Mouse (Mus musculus) heart, adult 2 months (tissue): ENCODE results near the gene Zfpm1. TPM values are rescaled to one million over a fixed set of nuclear protein-coding genes. Genes with fewer than 3 reads are reported as not detected.

Experiments
- DNase-seq, 2 experiments: peaks; one replicate each; pipeline ENCODE4 v3.0.0; 2021
- H3K27ac ChIP-seq: fragments of 200-600 bp; 2 replicates; pipeline ENCODE4 v1.8.1; 2022
- H3K27me3 ChIP-seq: fragments of 200-500 bp; 2 replicates; pipeline ENCODE4 v1.6.1; 2012; ENCODE audit warnings: mild to moderate bottlenecking, low read length, inconsistent platforms, mixed read lengths; ENCODE audit not compliant: control insufficient read depth, insufficient read depth
- H3K36me3 ChIP-seq: fragments of 200-500 bp; 2 replicates; pipeline ENCODE4 v1.6.1; 2012; ENCODE audit warnings: low read length, inconsistent platforms; ENCODE audit not compliant: control insufficient read depth, insufficient read depth
- H3K4me1 ChIP-seq: fragments of 200-500 bp; 2 replicates; pipeline ENCODE4 v1.6.1; 2011; ENCODE audit warnings: low read length; ENCODE audit not compliant: control insufficient read depth, insufficient read depth
- H3K4me3 ChIP-seq: fragments of 200-600 bp; 2 replicates; pipeline ENCODE4 v1.8.1; 2022
- H3K79me2 ChIP-seq: fragments of 200-500 bp; replicated peaks from 2 replicates; pipeline ENCODE4 v1.6.1; 2012; ENCODE audit warnings: mild to moderate bottlenecking, inconsistent platforms, low read length, moderate library complexity, mixed read lengths; ENCODE audit not compliant: control insufficient read depth, insufficient read depth
- H3K9ac ChIP-seq: fragments of 200-500 bp; 2 replicates; pipeline ENCODE4 v1.6.1; 2012; ENCODE audit warnings: low read depth, mild to moderate bottlenecking, control low read depth, inconsistent platforms, low read length, mixed read lengths
- CTCF ChIP-seq: fragments of 200-600 bp; IDR thresholded peaks from 2 replicates; pipeline ENCODE4 v1.8.1; 2022; ENCODE audit warnings: antibody characterized with exemption, mild to moderate bottlenecking, moderate library complexity
- EP300 ChIP-seq: fragments of 200-500 bp; IDR thresholded peaks from 2 replicates; pipeline ENCODE4 v1.6.1; 2011; ENCODE audit warnings: low read depth, low read length, control low read depth; ENCODE audit not compliant: insufficient read depth
- POLR2A ChIP-seq: fragments of 200-500 bp; IDR thresholded peaks from 2 replicates; pipeline ENCODE4 v1.6.1; 2011; ENCODE audit warnings: mild to moderate bottlenecking, low read depth, low read length, control low read depth; ENCODE audit not compliant: insufficient read depth
- WGBS: fragments of 180-500 bp; shearing (Covaris S2); methylation state at CpG from one replicate; pipeline ENCODE4 v1.1.7; 2018; 5-methylcytosine and 5-hydroxymethylcytosine counted together
- intact Hi-C: fragments of 180-260 bp; cut with DNase I; formaldehyde crosslinking; loops from one replicate; pipeline ENCODE4 v1.15.1; 2025
- polyA plus RNA-seq: library from polyadenylated mRNA; depleted of rRNA; stranded (reverse); fragments of >200 nt; gene quantifications from 2 replicates; pipeline ENCODE4 v1.2.3, GENCODE M21; 2012
- total RNA-seq, 2 experiments: library from RNA; stranded (reverse); gene quantifications; 2 replicates each; pipeline ENCODE4 v1.2.3; 2021

Zfpm1 gene
- total and polyA plus RNA-seq, 3 experiments: 20.9 to 24.6 (median 21.2) TPM

GRCm38 (mm10) chr8:122260755-122261154 is 21.2 kb upstream of the Zfpm1 start:
- no peak for TF ChIP-seq CTCF
- TF ChIP-seq POLR2A: no peak
- TF ChIP-seq EP300: no peak
- Histone ChIP-seq H3K79me2 (no peaks in the 10 kb centered on the region), H3K27me3 (no peaks in the 10 kb centered on the region), H3K4me1 (0 out of 2 replicates have a peak, but pooled peaks cover 2% of the 10 kb centered on the region), H3K27ac (no peak overlapping the region), H3K36me3 (no peaks in the 10 kb centered on the region), H3K4me3 (no peak overlapping the region), H3K9ac (no peak overlapping the region)
- DNase-seq: no peak
- intact Hi-C loops: no loop called here
- 80% methylated on average over 9 of the region's 9 CpGs for WGBS

GRCm38 (mm10) chr8:122262835-122263234 is 19.1 kb upstream of the Zfpm1 start:
- Histone ChIP-seq H3K4me1 (0 out of 2 replicates have a peak, but pooled peaks cover 2% of the 10 kb centered on the region), H3K27me3 (no peaks in the 10 kb centered on the region), H3K27ac (no peak overlapping the region), H3K36me3 (no peaks in the 10 kb centered on the region), H3K9ac (no peak overlapping the region), H3K79me2 (no peaks in the 10 kb centered on the region), H3K4me3 (no peak overlapping the region)
- 78% methylated on average over 16 of the region's 16 CpGs for WGBS
- DNase-seq: no peak
- intact Hi-C loops: no loop called here
- TF ChIP-seq POLR2A (no peak), EP300 (no peak), CTCF (no peak)

- TF ChIP-seq CTCF: no peak
- no peak for TF ChIP-seq POLR2A
- no peak for TF ChIP-seq EP300
- H3K27me3 ChIP-seq: no peaks in the 10 kb centered on the region
- 0 out of 2 replicates have a peak, but pooled peaks cover 2% of the 10 kb centered on the region for H3K4me1 ChIP-seq
- no peak for DNase-seq
- no peak overlapping the region for H3K4me3 ChIP-seq
- WGBS: 45% methylated on average over 9 of the region's 9 CpGs
- intact Hi-C loops: no loop called here
- no peaks in the 10 kb centered on the region for H3K79me2 ChIP-seq
- no peaks in the 10 kb centered on the region for H3K36me3 ChIP-seq
- no peak overlapping the region for H3K9ac ChIP-seq
- peak overlapping the region; percentile 17 for H3K27ac ChIP-seq
These were observed 17.7 kb upstream of the Zfpm1 start for GRCm38 (mm10) chr8:122264243-122264642.

GRCm38 (mm10) chr8:122265522-122265921 is 16.4 kb upstream of the Zfpm1 start:
- no peak for DNase-seq
- H3K79me2 ChIP-seq: no peaks in the 10 kb centered on the region
- no peaks in the 10 kb centered on the region for H3K27me3 ChIP-seq
- WGBS: 83% methylated on average over 8 of the region's 8 CpGs
- no peak overlapping the region for H3K4me3 ChIP-seq
- H3K36me3 ChIP-seq: no peaks in the 10 kb centered on the region
- intact Hi-C loops: no loop called here
- 0 out of 2 replicates have a peak, but pooled peaks cover 2% of the 10 kb centered on the region for H3K4me1 ChIP-seq
- H3K27ac ChIP-seq: no peak overlapping the region
- no peak for TF ChIP-seq POLR2A
- no peak for TF ChIP-seq CTCF
- TF ChIP-seq EP300: no peak
- no peak overlapping the region for H3K9ac ChIP-seq

- 67% methylated on average over 13 of the region's 13 CpGs for WGBS
- intact Hi-C loops: no loop called here
These were observed 15.1 kb upstream of the Zfpm1 start for GRCm38 (mm10) chr8:122266867-122267266.

GRCm38 (mm10) chr8:122268861-122269260 is 13.1 kb upstream of the Zfpm1 start:
- Histone ChIP-seq H3K4me1 (0 out of 2 replicates have a peak, but pooled peaks cover 1% of the 10 kb centered on the region), H3K79me2 (no peaks in the 10 kb centered on the region), H3K27me3 (no peaks in the 10 kb centered on the region), H3K27ac (no peak overlapping the region), H3K36me3 (no peaks in the 10 kb centered on the region), H3K9ac (no peak overlapping the region), H3K4me3 (peak overlapping the region; percentile 38; the same call in 1 of the 2 replicates)
- no peak for DNase-seq
- TF ChIP-seq POLR2A: no peak
- TF ChIP-seq EP300: no peak
- TF ChIP-seq CTCF: no peak
- intact Hi-C loops: loop anchor here (2.0 kb wide), 1 partner anchor 290 kb away; no protein-coding TSS in a partner anchor
- 72% methylated on average over 24 of the region's 24 CpGs for WGBS

More at GRCm38 (mm10) chr8:122266867-122267266, 15.1 kb upstream of the Zfpm1 start:
- TF ChIP-seq EP300: no peak
- no peak for TF ChIP-seq CTCF
- no peak for TF ChIP-seq POLR2A
- Histone ChIP-seq H3K79me2 (no peaks in the 10 kb centered on the region), H3K27ac (no peak overlapping the region), H3K9ac (no peak overlapping the region), H3K27me3 (no peaks in the 10 kb centered on the region), H3K36me3 (no peaks in the 10 kb centered on the region), H3K4me1 (0 out of 2 replicates have a peak, but pooled peaks cover 2% of the 10 kb centered on the region), H3K4me3 (no peak overlapping the region)
- DNase-seq: no peak
